Mouse (Mus musculus) 3134 (cell line): ENCODE results near the gene Git2.

ENCODE experiments used
- DNase-seq: peaks from one replicate; pipeline ENCODE4 v3.0.0-alpha.2; 2011; ENCODE audit warnings: low spot score; ENCODE audit not compliant: insufficient read length; ENCODE audit errors: extremely low read depth

Gene Git2

DNA sequence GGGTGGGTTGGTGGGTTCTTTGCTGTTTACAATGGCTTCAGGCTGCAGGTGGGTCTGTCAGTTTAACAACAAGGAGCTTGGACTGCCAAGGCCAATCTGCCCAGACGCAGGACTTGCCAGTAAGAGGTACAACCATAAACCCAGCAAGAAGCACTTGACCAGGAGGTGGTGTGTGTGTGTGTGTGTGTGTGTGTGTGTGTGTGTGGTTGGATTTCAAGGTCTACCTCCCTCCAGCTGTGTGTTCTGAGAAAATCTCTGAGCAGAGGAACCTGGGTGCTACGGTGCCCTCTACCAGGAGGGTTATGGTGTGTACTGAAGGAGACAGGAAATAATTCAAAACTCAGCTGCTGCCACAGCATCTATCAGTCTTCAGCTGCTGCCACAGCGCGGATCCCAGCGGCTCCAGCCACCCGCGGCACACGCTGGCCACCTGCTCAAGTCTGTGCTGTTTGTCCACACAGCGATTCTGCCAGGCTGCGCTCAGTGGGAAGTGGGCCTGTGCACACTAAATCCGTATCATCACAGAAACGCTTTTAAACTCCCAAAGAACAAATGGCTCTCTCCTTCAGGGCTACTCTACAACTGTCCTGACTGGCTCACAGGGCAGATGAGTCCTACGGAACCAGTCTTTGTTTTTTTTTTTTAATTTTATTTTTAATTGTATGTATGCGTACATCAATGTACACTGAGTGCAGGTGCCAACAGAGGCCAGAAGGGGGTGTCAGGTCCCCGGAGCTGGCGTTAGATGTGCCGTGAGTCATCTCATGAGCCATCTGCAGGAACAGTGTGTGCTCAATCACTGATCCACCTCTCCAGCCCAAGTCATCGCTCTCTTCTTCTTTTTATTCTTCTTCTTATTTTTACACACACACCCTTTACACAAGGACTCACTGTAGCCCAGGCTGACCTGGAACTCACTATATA is 10.2 kb downstream of the Git2 start:
- DNase-seq, result no peak

GRCm38 (mm10) chr5:114761980-114762379 is 13.3 kb downstream of the Git2 start:
- no peak for DNase-seq

- no peak for DNase-seq
Measured at GRCm38 (mm10) chr5:114759536-114760090, 15.7 kb downstream of the Git2 start.

- no peak for DNase-seq
Measured at GRCm38 (mm10) chr5:114753384-114753783, 21.9 kb downstream of the Git2 start.

GRCm38 (mm10) chr5:114752397-114752796 is 22.9 kb downstream of the Git2 start:
- DNase-seq, result no peak

GRCm38 (mm10) chr5:114750325-114750724 is 25.0 kb downstream of the Git2 start:
- DNase-seq, result no peak

GRCm38 (mm10) chr5:114747521-114747920 is 27.8 kb downstream of the Git2 start:
- no peak for DNase-seq

DNA sequence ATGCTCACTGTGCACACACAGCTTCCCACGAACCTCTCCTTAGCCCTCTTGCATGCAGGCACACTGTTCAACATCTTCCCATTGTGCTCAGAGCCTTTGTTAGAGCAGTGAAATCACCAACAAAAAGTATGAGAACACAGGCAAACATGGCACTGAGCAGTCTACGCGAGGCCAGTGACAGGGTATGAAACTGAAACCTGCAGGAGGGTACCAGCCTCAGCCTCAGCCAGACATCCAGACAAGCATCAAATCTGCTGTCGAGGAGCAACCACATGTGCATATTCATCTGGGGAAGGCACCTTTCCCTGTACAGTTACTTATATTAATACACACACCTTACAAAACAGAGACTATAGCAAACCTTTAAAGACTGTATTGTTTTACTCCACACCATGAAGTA is 28.4 kb downstream of the Git2 start:
- DNase-seq, result no peak

DNA sequence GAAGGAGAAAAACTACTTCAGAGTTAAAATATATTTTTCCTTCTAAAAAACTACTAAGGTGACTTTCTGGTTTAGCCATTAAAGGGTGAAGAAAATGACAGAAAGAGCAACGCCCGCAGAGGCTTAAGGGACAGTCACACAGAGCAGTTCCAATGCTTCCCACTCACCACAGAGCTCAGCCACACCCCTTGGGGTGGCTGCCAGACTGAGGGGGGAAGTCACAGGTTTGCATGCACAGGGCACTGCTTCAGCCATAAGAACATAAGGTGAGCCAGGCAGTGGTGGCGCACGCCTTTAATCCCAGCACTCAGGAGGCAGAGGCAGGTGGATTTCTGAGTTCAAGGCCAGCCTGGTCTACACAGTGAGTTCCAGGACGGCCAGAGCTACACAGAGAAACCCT is 29.7 kb downstream of the Git2 start:
- peak; percentile 65 for DNase-seq

GRCm38 (mm10) chr5:114743697-114744090 is 31.6 kb downstream of the Git2 start:
- DNase-seq, result peak; percentile 72

DNA sequence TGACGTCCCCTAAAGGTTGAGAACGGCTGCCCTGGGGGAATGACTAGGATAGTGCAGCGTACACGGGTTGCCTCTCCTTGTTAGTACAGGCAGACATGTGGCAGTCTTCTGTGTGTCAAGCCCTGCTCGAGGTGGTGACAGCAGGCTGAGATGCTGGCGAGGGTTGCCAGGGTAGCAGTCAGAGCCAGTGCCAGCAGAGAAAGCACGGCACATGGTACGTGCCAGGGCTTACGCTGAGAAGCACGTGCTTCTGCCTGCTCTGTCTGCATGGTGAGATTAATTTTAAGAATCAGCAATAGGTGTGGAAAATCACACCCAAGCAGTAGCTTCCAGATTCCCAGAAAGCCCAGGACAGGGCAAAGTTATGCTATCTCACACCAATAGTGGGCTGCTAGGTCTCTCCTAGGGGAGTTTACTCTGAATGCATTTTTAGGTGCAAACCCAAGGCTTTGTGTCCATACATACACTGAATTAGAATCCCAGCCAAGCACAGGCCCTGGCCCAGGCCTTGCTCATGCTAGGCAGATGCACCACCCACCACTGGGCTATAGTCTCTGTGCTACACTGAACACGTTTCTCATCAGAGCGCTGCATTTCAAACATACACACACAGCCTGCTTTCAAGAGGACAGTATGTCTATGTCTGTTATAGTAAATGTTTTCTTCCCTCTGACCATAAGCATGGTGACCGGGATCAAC is 32.2 kb downstream of the Git2 start:
- peak; percentile 59 for DNase-seq

DNA sequence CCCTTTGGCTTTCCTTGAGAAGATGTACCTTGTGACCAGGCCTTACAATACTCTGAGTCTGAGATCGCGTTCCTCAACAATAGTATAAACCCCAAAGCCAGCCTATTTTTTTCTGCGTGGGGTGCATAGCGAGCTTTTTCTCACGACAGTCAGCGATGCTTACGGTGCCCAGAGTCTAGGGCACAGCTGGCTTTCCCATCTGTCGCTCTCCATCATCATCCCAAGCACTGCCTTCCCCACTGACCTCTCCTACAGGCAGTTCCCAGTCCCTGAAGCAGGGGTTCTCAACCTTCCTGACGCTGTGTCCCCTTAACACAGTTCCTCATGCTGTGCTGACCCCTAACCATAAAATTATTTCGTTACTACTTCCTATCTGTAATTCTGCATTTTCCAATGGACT is 32.7 kb downstream of the Git2 start:
- no peak for DNase-seq

DNA sequence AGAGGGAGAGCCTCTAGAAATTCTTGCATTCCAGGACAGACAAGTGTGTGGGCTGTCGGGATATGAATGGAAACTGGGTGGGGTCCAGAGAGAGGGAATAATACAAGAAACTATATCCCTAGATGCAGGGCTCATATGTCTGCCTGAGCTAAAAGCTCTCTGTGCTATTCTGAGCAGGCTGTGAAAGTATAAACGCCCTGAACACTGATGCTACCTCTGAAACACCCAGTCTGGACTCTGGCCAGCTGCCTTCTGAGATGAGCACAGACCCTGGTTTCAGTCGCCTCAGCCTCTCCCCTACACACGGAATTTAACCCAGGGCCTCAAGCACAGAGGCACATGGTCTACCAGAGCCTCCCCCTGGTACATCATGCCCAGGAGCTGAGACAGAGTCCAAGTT is 34.7 kb downstream of the Git2 start:
- no peak for DNase-seq

GRCm38 (mm10) chr5:114738707-114739241 is 36.5 kb downstream of the Git2 start:
- DNase-seq, result no peak

- DNase-seq, result no peak
Measured at GRCm38 (mm10) chr5:114737090-114737887, 38.0 kb downstream of the Git2 start.

GRCm38 (mm10) chr5:114733606-114734005 is 41.7 kb downstream of the Git2 start:
- DNase-seq, result no peak

DNA sequence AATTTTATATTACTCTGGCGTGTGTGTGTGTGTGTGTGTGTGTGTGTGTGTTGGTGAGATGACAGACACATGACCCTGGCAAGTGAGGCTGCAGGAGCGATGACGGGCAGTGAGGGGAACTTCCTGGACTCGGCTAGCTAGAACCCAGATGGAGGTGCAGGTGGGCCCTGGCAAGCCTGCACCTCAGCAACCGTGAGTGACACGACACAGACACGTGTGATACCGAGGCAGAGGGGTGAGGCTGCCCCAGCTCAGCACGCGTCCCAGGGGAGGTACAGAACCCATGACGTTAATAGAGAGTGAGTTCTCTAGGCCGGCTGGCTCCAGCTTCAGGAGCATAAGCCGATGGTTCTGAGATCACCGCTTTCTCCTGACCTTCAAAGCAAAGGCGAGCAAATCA is 43.3 kb downstream of the Git2 start:
- no peak for DNase-seq

- DNase-seq, result no peak
Measured at GRCm38 (mm10) chr5:114731498-114731897, 43.8 kb downstream of the Git2 start.

DNA sequence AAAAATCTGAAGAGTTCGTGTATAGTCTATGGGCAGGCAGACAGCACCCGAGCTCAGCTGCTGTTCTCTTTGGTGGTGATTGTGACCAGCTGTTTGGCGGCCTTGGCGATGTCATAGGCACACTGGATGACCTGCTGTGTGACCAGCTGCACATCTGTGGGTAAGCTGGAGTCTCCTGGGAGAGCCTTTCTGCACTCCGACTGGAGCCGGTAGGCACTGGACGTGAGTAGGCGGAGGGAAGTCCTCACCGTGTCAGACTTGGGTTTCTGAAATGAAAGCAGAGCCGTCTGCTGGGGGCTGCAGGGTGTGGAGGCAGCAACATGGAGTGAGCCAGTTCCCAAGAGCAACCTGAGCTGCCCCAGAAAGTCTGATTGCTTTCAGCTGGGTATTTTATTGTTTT is 45.2 kb downstream of the Git2 start:
- DNase-seq, result no peak

- DNase-seq, result no peak
Measured at GRCm38 (mm10) chr5:114728160-114728559, 47.2 kb downstream of the Git2 start.

DNA sequence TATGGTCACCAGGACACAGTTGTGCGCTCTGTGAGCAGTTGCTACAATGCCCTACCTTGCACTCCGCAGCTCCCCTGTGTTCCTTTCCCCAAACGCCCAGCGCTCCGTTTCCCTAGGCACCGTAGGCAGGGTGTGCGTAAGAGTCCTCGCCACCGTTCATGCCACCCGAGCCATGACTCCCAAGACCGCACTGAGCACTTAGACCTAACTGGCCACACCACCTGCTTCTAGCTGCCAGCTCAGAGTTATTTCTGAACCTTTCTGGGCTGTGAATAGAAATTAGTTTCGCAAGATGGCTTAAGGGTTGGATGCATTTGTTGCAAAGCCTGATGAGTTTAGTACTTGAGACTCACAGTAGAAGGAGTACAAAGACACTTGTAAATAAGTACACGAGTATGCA is 52.5 kb downstream of the Git2 start:
- DNase-seq, result no peak
